Mouse (Mus musculus): ENCODE data around the gene Lmntd1.
"Not testable (repeated sequence)": the region's sequence is repeated elsewhere in the genome, so short reads cannot be mapped to it uniquely, and the experiment has no call there.

Gene Lmntd1

DNA sequence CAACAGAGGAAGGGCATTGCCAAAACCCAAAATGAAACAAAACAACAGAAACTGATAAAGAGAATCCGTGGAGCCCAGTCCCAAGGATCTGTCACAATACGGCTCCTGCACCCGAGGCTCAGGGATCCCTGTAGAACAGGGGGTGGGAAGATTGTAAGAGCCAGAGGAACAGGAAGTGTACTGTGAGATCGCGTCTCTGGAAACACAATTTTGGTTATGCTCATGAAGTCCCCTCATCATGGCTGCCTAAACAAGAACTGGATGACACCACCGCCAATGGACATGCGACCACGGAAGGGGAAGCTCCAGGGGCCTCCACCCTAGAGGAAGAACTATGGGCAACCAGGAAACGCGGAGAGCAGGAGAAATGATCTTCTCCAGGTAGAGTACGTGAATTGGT is 271.3 kb downstream of the Lmntd1 start:
- in situ Hi-C loops (cut with MboI): loop anchor here (5.0 to 10.0 kb wide), 3 partner anchors 96 to 248 kb away; partner anchors contain the start of genes Casc1 and Etfrf1

DNA sequence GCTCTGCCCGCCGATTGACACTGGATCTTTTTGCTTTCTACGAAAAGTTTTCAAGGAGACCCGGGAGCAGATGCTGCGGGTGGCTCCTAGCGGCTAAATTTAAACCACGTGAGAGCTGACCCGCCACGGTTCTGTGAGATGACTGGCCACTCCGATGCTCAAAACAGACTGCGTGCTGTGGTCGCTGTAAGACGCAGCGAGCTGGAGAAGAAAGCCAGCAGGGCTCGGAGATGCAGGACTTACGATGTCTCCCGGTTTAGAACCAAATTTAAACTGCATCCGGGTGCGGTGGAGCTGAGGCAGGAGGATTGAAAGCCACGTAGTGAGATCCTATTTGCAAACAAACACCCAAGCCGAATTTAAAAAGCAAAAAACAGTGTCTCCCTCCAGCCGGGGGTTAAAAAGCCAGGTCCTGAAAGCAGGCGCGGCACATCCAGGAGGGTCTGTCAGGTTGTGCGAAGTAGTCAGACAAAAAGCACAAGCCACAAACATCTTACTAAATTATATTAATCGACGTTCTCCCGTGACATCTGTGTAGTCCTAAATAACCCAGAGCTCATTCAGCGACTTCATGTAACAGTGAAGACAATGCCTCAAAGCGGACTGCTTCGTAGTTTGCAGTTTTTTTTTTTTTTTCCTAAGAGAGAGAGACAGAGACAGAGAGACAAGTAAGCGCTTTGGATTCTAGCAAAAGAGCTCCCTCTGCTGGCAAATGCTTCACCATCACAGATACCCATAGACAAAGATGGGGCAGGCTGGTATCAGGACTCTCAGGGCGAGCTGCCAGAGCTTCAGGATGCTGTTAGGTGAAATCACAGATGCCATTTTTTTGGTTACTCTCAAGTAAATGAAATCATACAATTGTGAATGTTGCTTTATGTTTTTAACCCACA is 272.6 kb downstream of the Lmntd1 start:
- in situ Hi-C loops (cut with MboI): loop anchor here (5.0 to 10.0 kb wide), 3 partner anchors 94 to 247 kb away; partner anchors contain the start of genes Casc1 and Etfrf1

DNA sequence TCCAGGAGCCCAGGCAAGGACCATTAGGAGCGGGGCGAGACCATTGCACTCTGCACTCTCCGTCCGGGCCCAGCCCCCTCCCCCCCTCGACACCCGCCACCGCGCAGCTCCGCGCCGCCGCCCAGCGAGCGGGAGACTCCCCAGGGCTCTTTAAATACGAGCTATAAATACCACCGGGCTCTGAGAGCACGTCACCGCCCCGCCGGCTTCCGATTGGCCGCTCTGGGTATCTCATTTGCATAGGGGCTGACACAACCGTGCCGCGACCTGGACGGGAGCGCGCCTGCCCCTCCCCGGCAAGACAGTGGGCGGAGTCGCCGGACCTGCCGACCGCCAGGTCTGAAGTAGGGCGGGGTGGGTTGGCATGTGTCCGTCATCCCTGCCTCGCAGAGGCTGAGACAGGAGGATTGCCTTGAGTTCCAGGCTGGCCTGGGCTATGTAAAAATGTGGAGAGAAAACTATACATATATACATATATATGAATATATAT is 273.4 kb downstream of the Lmntd1 start:
- in situ Hi-C loops (cut with MboI): loop anchor here (5.0 to 10.0 kb wide), 3 partner anchors 93 to 246 kb away; partner anchors contain the start of genes Casc1 and Etfrf1

DNA sequence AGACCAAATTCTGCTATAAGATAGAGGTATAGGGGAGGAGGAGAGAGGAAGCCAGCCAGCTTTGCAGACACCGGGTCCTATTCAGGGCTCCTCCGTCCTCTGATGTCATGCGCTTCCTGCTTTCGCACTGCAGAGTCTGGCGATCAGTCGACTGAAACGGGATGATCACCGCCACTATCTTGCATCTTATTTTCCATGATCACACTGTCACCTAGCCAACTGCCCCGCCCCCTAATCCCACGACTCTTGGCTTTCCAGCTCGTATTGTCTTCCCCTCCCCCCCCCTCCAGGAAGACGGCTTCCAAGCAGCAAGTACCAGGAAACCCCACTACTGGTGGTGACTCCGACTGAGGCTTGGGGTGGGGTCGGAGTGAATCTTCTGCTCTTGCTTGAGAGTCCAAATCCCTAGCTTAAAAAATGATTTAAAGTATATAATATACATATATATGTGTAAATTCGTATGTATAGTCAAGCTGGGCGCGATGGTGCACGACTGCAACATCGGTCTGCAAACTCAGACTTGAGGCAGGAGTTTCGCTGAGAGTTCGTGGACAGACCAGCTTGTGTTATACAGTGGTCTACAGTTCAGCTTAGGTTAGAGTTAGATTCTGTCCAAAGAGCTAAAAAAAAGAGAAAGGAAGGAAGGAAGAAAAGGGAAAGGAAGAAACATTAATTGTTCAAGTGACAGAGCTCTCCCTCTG is 274.0 kb downstream of the Lmntd1 start:
- in situ Hi-C loops (cut with MboI): loop anchor here (5.0 to 10.0 kb wide), 3 partner anchors 93 to 245 kb away; partner anchors contain the start of genes Casc1 and Etfrf1

DNA sequence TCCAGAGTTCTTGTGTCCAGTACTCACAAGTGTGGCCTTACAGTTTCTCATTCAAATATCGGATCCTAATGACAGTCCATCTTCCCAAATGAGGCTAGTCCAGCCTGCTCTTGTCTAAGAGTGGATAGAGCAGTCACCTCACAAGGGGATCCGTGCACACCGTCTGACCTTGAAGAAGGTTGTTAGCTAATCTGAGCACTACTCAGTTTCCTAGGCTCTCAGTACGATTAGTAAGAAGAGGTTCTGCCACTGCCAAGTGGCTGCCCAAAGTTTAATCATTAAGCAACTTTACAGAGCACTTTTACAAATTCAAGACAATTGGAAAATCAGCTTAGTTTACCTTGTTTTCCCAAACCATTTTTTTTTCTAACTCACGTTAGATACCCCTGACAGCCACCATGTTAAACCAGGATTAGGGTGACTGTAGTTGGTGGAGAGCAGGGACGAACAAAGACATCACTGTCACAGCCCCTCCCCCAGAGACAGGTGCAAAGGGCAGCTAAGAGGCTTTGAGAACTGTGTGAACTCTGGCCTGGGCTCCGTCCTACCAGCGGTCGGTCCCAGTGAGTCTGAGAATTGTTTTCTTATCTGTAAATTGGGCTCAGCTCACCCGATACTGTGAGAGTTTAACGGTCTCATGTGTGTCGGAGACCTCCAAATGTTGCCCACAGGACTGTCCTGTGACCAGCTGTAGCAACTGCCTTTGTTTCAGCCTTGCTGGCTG is 275.4 kb downstream of the Lmntd1 start:
- in situ Hi-C loops (cut with MboI): no loop called here

DNA sequence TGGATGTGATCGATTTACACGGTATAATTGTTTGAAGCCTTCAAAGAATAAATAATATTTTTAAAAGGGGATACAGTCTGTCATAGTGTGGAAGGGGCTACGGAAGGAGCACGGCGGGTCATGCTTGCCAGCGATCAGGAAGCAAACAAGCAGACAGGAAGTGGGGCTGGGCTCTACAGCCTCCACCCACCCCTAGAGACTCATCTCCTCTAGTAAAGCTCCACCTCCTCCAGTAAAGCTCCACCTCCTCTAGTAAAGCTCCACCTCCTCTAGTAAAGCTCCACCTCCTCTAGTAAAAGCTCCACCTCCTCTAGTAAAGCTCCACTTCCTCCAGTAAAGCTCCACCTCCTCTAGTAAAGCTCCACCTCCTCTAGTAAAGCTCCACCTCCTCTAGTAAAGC is 276.6 kb downstream of the Lmntd1 start:
- in situ Hi-C loops (cut with MboI): not testable (repeated sequence)

DNA sequence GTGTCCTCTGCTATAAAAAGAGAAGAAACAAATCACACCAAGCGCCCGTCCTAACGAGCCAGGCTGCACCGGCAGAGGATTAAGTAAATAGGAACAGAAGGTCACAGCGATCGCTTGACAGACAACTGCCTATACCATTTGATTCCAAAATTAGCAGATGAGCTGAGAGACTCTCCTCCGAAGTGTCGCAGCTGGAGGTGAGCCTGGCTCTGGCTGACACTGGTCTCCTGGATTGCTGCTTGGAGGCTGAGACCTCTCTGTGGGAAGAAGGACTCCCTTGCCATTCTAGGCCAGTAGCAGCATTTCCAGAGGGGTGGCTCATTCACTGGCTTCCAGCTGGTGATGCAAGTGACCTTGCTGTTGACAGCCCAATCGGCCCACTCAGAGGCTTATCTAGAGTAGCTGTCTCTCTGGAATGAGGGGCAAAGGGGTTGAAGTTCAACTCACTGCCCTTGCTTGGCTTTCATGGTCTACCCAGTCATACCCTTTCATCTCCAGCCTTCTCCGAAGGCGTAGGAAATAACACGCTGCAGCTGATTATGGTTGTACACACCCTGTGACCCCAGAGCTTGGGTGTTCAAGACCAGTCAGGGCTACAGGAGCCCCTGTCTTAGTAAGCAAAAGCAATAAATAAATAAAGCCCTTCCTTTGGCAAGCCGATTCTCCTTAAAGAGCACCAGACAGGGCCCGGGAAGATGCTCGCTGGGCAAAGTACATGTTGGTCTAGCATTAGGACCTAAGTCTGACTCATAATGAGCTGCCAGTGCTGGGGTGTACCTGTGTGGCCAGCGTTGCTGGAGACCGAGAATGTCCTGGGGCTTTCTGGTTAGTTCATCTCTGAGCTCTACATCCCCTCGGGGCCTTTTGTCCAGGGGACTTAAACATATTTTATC is 278.0 kb downstream of the Lmntd1 start:
- in situ Hi-C loops (cut with MboI): no loop called here

DNA sequence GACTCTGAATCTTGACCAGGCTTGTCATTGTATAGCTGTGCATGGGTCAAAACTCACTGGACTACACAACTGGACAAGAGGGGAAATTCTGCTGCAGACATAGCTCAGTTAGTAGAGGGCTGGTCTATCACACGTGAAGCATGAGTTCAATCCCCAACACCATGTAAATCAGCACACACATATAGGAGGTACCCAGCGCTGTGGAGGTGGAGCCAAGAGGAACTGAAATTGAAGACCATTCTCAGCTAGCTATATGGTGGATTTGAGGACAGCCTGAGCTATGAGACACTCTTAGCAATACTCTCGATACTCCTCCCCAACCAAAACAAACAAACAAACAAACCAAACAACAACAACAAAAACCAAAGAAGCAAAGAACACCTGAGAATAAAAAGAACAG is 279.9 kb downstream of the Lmntd1 start:
- in situ Hi-C loops (cut with MboI): no loop called here

DNA sequence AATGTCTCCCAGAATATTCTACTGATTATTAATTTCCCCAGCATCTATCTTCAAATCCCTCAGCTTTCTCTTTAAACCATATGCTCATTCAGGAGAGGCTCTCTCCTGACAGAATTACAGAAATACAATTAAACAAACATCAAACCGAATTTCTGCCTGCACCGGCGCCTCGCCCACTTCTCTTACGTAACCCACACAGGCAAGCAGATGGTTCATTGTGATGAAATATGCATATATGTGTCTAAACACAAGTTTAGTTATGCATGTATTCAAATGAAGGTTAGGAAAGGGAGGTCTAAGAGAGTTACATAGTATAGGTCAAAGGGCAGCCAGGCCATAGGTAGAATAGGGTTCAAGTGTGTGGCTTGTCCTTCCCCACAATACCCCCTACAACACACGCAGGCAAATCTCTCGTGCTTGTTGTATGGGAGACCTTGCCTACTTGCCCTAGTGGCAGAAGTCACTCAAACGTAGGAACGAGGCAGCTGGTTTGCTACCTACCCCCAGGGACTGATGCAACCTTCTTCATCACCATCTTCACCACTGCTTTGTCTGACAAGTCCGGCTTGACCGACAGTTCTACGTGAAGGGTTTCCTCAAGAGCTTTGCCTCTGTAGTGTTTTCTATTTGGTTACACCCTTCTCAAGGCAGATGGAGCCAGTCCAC is 287.8 kb downstream of the Lmntd1 start:
- in situ Hi-C loops (cut with MboI): no loop called here

DNA sequence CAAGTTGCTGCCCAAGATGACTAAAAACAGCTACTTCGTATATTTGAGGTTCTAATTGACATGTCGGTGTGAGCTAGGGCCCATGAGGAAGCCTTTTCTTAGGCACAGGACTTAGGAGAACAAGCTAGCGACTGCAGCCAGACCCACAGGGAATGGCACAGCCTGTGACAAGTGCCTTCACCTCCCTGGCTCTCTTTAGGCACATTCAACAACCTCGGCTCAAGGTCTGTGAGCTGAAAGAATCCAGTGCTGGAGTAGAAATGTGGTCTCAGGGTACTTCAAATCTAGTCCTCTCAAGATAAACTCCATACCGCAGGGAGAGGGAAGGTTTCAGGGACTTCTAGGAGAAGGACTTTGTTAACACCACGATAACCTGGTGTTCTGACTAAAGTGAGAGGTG is 289.0 kb downstream of the Lmntd1 start:
- in situ Hi-C loops (cut with MboI): no loop called here

DNA sequence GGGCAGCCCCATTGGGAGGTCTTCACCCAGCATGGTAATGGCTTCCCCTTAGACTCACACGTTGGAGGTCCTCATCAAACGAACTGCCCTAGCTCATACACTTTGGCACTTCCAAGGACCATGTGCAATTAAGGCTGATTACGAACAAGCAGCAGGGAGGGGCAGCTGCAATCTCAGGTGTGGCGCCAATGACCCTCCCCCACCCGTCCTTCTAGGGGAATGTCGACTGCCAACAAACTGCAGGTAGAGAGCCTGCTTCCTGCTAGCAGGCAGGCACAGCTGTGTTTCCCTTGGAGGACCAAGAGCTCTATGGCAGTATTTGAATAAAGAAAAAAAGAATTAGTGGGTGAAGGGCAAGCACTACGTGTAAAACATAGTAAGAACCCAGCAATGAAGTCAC is 289.6 kb downstream of the Lmntd1 start:
- in situ Hi-C loops (cut with MboI): no loop called here

DNA sequence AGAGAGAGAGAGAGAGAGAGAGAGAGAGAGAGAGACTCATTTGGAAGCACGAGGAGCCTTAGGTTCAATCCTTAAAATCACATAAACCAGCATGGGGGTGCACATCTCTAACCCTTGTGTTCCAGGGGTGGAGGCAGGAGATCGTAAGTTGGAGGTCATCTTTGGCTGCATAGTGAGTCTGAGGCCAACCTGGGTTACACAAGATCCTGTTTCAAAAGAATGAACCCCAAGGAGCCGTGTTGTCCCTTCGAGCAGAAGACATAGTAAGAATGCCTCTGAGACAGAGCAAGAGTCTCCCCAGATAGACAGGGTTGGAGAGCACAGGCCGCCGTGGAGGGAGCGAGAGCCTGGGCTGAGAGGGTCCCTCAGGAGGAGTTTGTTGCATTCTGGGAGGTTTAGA is 291.9 kb downstream of the Lmntd1 start:
- in situ Hi-C loops (cut with MboI): no loop called here

DNA sequence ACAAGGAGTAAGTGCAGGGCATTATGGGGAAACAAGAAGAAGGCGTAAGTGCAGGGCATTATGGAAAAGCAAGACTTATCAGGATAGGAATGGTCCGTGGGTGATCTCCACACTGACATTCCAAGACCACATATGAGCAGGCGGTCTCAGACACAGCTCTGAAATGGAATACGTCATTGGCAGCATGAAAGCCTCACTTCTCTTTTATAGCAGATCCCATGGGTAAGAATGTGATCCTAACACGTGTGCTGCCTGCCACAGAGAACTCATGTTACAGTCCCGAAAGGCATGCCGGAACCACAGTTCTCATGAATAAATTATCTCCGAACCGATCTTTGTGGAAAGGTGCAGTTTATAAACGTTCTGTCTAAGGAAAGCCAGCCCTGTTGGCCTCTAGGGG is 294.0 kb downstream of the Lmntd1 start:
- in situ Hi-C loops (cut with MboI): no loop called here
